Mouse (Mus musculus) heart, embryonic 14.5 days (tissue): ENCODE results near the gene Ak1. TPM values are rescaled to one million over a fixed set of nuclear protein-coding genes. Genes with fewer than 3 reads are reported as not detected.

Experiments used
- ATAC-seq: fragments of 200-750 bp; cut with Nextera tagmentation; 2 replicates; pipeline ENCODE4 v1.8.0; 2017; ENCODE audit warnings: low read depth, moderate TSS enrichment; ENCODE audit not compliant: insufficient number of reproducible peaks, insufficient read depth, low FRiP score
- H3K27ac ChIP-seq, 2 experiments: fragments of 200-500 bp in 1 of 2; fragments of 300-500 bp in 1 of 2; sonication (generic) in 1 of 2; replicated peaks in 1 of 2; 2 replicates each; pipeline ENCODE4 v1.5.1; 2012 to 2014; ENCODE audit warnings: low read depth in 2 of 2, low read length in 2 of 2, control low read depth in 1 of 2, mild to moderate bottlenecking in 1 of 2, mixed read lengths in 1 of 2; ENCODE audit not compliant: control insufficient read depth in 1 of 2, insufficient read depth in 1 of 2
- H3K27me3 ChIP-seq: fragments of 300-500 bp; sonication (generic); 2 replicates; pipeline ENCODE4 v1.6.1; 2014; ENCODE audit warnings: mild to moderate bottlenecking, low read length, control low read depth; ENCODE audit not compliant: control insufficient read depth, insufficient read depth
- H3K36me3 ChIP-seq: fragments of 300-500 bp; sonication (generic); 2 replicates; pipeline ENCODE4 v1.6.1; 2014; ENCODE audit warnings: mild to moderate bottlenecking, control low read depth, low read length, mixed read lengths; ENCODE audit not compliant: control insufficient read depth, insufficient read depth
- H3K4me1 ChIP-seq, 2 experiments: fragments of 200-500 bp in 1 of 2; fragments of 300-500 bp in 1 of 2; sonication (generic) in 1 of 2; 2 replicates each; pipeline ENCODE4 v1.6.1; 2012 to 2014; ENCODE audit warnings: low read length in 2 of 2, control low read depth in 1 of 2, mixed read lengths in 1 of 2; ENCODE audit not compliant: control insufficient read depth in 2 of 2, insufficient read depth in 2 of 2
- H3K4me2 ChIP-seq: fragments of 300-500 bp; sonication (generic); 2 replicates; pipeline ENCODE4 v1.6.1; 2014; ENCODE audit warnings: mild to moderate bottlenecking, low read length
- H3K4me3 ChIP-seq, 2 experiments: fragments of 200-500 bp in 1 of 2; fragments of 300-500 bp in 1 of 2; sonication (generic) in 1 of 2; 2 replicates each; pipeline ENCODE4 v1.5.1; 2012 to 2014; ENCODE audit warnings: low read length in 2 of 2, mild to moderate bottlenecking in 2 of 2, control low read depth in 1 of 2, low read depth in 1 of 2, moderate library complexity in 1 of 2; ENCODE audit not compliant: control insufficient read depth in 1 of 2, insufficient read depth in 1 of 2
- H3K9ac ChIP-seq: fragments of 300-500 bp; sonication (generic); 2 replicates; pipeline ENCODE4 v1.6.1; 2014; ENCODE audit warnings: mild to moderate bottlenecking, low read length
- H3K9me3 ChIP-seq: fragments of 300-500 bp; sonication (generic); 2 replicates; pipeline ENCODE4 v1.6.1; 2016; ENCODE audit warnings: low read length, control low read depth; ENCODE audit not compliant: control insufficient read depth
- WGBS: fragments of 180-500 bp; shearing (Covaris S2); extraction: QIAGEN DNeasy Blood & Tissue Kit; methylation state at CpG from one replicate; pipeline ENCODE4 v1.1.7; 2014; 5-methylcytosine and 5-hydroxymethylcytosine counted together
- polyA plus RNA-seq: library from polyadenylated mRNA; unstranded; fragments of >200 nt; fragmentation: Nextera tagmentation; extraction: Ambion mirVana; gene quantifications from 2 replicates; pipeline ENCODE4 v1.2.1, GENCODE M21; 2014

Ak1 gene
- polyA plus RNA-seq, 1 experiment from 2014 or later: 336 TPM

DNA sequence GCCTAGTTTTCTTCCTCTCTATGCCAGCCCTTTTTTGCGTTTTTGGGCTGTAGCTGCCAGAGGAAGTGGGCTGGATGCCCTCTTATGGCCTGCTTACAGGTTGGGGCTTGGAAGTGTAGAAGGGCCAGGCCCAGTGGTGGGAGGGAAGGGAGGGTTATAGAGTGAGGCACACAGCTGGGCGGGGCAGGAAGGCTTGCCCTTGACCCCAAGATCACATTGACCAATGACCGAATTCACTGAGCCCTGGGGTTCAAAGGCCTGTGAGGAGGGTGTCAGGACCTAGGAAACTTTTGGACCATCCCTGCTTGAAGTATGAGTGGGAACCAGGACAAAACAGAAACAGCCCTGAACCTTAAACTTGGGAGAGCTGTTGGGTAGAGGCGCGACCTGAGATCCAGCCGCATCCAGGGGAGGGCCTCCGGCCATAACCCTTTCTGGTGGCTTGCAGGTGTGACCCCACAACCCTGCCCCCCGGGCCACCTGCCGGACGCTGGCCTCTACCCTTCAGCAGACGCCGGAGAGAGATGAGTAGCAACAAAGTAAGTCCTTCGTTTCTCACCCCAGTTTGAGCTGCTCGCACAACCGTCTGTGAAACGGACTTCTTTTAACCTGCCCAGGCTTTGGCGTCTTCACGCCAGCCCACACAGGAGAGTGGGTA lies 12.7 kb upstream of the Ak1 start:
- peak overlapping the region; percentile 80 for H3K9ac ChIP-seq
- H3K4me2 ChIP-seq: peak overlapping the region; percentile 80
- peaks cover 15% of the 10 kb centered on the region for H3K36me3 ChIP-seq
- peaks cover 25 to 44% of the 10 kb centered on the region in 2 experiments for H3K4me1 ChIP-seq
- H3K27ac ChIP-seq: peak overlapping the region; percentile 88 to 91
- H3K9me3 ChIP-seq: no peaks in the 10 kb centered on the region
- WGBS: 34% methylated on average over 18 of the region's 18 CpGs
- peak overlapping the region; percentile 74 to 80 for H3K4me3 ChIP-seq
- H3K27me3 ChIP-seq: no peaks in the 10 kb centered on the region
- ATAC-seq: peak; percentile 45

- ATAC-seq: no peak
- 9% methylated on average over 23 of the region's 23 CpGs for WGBS
- Histone ChIP-seq H3K4me3 (peak overlapping the region; percentile 39 to 44), H3K9ac (peak overlapping the region; percentile 60), H3K27ac (peak overlapping the region; percentile 53 to 63; a peak in 3 of 4 replicates), H3K36me3 (peaks cover 29% of the 10 kb centered on the region), H3K4me1 (peaks cover 25 to 44% of the 10 kb centered on the region in 2 experiments), H3K27me3 (no peaks in the 10 kb centered on the region), H3K4me2 (peak overlapping the region; percentile 80), H3K9me3 (no peaks in the 10 kb centered on the region)
These were observed 10.8 kb upstream of the Ak1 start for GRCm38 (mm10) chr2:32610610-32611229.

DNA sequence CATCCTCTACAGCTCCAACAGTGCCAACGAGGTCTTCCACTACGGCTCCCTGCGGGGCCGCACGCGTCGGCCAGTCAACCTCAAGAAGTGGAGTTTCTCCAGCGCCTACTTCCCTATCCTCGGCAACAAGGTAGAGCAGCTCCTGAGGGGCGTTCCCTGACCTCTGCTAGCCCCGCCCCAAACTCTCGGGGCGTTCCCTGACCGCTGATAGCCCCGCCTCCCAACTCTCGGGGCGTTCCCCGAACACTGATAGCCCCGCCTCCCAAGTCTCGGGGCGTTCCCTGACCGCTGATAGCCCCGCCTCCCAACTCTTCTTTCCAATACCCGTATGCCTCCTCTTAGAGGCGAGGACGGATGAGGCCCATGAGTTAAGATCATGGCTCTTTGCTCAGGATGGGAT lies 9.3 kb upstream of the Ak1 start:
- 70% methylated on average over 26 of the region's 26 CpGs for WGBS
- Histone ChIP-seq H3K4me2 (no peak overlapping the region), H3K4me1 (peaks cover 25 to 43% of the 10 kb centered on the region in 2 experiments), H3K9ac (no peak overlapping the region), H3K36me3 (peaks cover 43% of the 10 kb centered on the region), H3K27ac (no peak overlapping the region), H3K27me3 (no peaks in the 10 kb centered on the region), H3K4me3 (no peak overlapping the region), H3K9me3 (peaks cover under 1% of the 10 kb centered on the region; the same call in 1 of the 2 replicates)
- ATAC-seq: no peak

- Histone ChIP-seq H3K27ac (no peak overlapping the region), H3K4me2 (no peak overlapping the region), H3K9me3 (peaks cover 5% of the 10 kb centered on the region; the same call in 1 of the 2 replicates), H3K4me1 (peaks cover 28 to 35% of the 10 kb centered on the region in 2 experiments), H3K27me3 (no peaks in the 10 kb centered on the region), H3K36me3 (peaks cover 66% of the 10 kb centered on the region), H3K4me3 (no peak overlapping the region), H3K9ac (no peak overlapping the region)
- WGBS: 94% methylated on average over 1 of the region's 1 CpGs
- ATAC-seq: no peak
These were observed 4.4 kb upstream of the Ak1 start for GRCm38 (mm10) chr2:32617109-32617508.

DNA sequence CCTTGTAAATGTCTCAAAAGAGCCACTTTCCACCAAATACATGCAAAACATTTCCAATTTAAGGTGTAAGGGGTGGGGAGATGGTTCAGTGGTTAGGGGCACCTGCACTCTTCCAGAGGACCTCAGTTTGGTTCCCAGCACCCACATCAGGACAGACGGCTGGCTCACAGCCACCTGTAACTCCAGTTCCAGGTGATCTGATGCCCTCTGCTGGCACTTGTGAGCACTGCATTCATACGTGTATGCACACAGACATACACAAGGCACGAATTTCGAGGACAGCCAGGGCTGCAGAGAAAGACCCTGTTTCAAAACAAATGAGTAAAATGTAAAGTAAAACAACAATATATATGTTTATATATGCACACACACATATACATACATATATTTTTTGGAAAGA lies 4.0 kb upstream of the Ak1 start:
- H3K9me3 ChIP-seq: peaks cover 5% of the 10 kb centered on the region; the same call in 1 of the 2 replicates
- H3K4me2 ChIP-seq: no peak overlapping the region
- no peak overlapping the region for H3K27ac ChIP-seq
- no peak overlapping the region for H3K9ac ChIP-seq
- no peak overlapping the region for H3K4me3 ChIP-seq
- no peak for ATAC-seq
- H3K36me3 ChIP-seq: peaks cover 62% of the 10 kb centered on the region
- 92% methylated on average over 4 of the region's 4 CpGs for WGBS
- no peaks in the 10 kb centered on the region for H3K27me3 ChIP-seq
- peaks cover 28 to 36% of the 10 kb centered on the region in 2 experiments for H3K4me1 ChIP-seq

DNA sequence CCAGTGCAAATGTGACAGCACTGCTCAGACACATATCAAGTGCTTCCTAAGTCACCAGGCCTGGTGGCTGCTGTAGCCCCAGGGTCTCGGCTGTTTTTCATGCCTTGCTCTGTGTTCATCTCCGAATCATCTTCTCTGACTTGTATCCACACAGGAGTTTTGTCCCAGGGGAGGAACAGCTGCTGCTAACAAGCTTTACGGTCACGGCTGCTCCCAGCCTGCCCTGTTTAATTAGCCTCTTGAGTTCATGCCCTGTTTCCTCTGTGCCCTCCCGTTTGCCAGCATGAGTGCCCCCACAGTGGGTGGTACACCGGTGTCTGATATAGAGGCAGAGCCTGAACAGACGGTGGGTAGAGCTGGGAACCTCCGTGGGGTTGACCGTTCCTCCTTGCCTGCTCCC lies 3.5 kb upstream of the Ak1 start:
- H3K9me3 ChIP-seq: peaks cover 5% of the 10 kb centered on the region; the same call in 1 of the 2 replicates

GRCm38 (mm10) chr2:32620682-32621516 lies 659 bp upstream of the Ak1 start:
- Histone ChIP-seq H3K4me2 (peak overlapping the region; percentile 57), H3K9me3 (peaks cover 5% of the 10 kb centered on the region; the same call in 1 of the 2 replicates), H3K27ac (peak overlapping the region; percentile 94 to 99), H3K4me1 (peaks cover 39 to 41% of the 10 kb centered on the region in 2 experiments), H3K36me3 (peaks cover 36% of the 10 kb centered on the region), H3K9ac (peak overlapping the region; percentile 65), H3K4me3 (no peak overlapping the region; a peak in 1 of 4 replicates), H3K27me3 (no peaks in the 10 kb centered on the region)
- peak; percentile 84 for ATAC-seq
- WGBS: 10% methylated on average over 4 of the region's 4 CpGs

More for the DNA sequence above, 3.5 kb upstream of the Ak1 start:
- WGBS: 84% methylated on average over 9 of the region's 9 CpGs
- Histone ChIP-seq H3K4me2 (no peak overlapping the region), H3K9ac (no peak overlapping the region), H3K4me1 (peaks cover 28 to 36% of the 10 kb centered on the region in 2 experiments), H3K36me3 (peaks cover 58% of the 10 kb centered on the region), H3K27me3 (no peaks in the 10 kb centered on the region), H3K27ac (no peak overlapping the region), H3K4me3 (no peak overlapping the region)
- no peak for ATAC-seq
